Mouse (Mus musculus) midbrain, embryonic 12.5 days (tissue): ENCODE results near the gene Anapc2. TPM values are rescaled to one million over a fixed set of nuclear protein-coding genes. Genes with fewer than 3 reads are reported as not detected.

Experiments used
- ATAC-seq: fragments of 200-750 bp; cut with Nextera tagmentation; 2 replicates; pipeline ENCODE4 v1.8.0; 2017; ENCODE audit warnings: low read depth, moderate TSS enrichment, moderate library complexity; ENCODE audit not compliant: low FRiP score
- H3K27ac ChIP-seq: fragments of 300-500 bp; sonication (generic); replicated peaks from 2 replicates; pipeline ENCODE4 v1.5.1; 2016; ENCODE audit warnings: mild to moderate bottlenecking
- H3K27me3 ChIP-seq: fragments of 300-500 bp; sonication (generic); 2 replicates; pipeline ENCODE4 v1.6.1; 2016; ENCODE audit warnings: mild to moderate bottlenecking
- H3K36me3 ChIP-seq: fragments of 300-500 bp; sonication (generic); 2 replicates; pipeline ENCODE4 v1.6.1; 2016
- H3K4me1 ChIP-seq: fragments of 300-500 bp; sonication (generic); 2 replicates; pipeline ENCODE4 v1.6.1; 2016
- H3K4me2 ChIP-seq: fragments of 300-500 bp; sonication (generic); replicated peaks from 2 replicates; pipeline ENCODE4 v1.6.1; 2016; ENCODE audit warnings: mild to moderate bottlenecking, moderate library complexity
- H3K4me3 ChIP-seq: fragments of 300-500 bp; sonication (generic); 2 replicates; pipeline ENCODE4 v1.5.1; 2016; ENCODE audit warnings: mild to moderate bottlenecking
- H3K9ac ChIP-seq: fragments of 300-500 bp; sonication (generic); replicated peaks from 2 replicates; pipeline ENCODE4 v1.6.1; 2016; ENCODE audit warnings: mild to moderate bottlenecking, moderate library complexity
- H3K9me3 ChIP-seq: fragments of 300-500 bp; sonication (generic); 2 replicates; pipeline ENCODE4 v1.6.1; 2016; ENCODE audit warnings: mild to moderate bottlenecking
- WGBS: fragments of 180-500 bp; shearing (Covaris S2); methylation state at CpG from one replicate; pipeline ENCODE4 v1.1.7; 2016; 5-methylcytosine and 5-hydroxymethylcytosine counted together
- polyA plus RNA-seq: library from polyadenylated mRNA; unstranded; fragments of >200 nt; fragmentation: Nextera tagmentation; extraction: Ambion mirVana; gene quantifications from 2 replicates; pipeline ENCODE4 v1.2.1, GENCODE M21; 2016

Gene Anapc2
- polyA plus RNA-seq, 1 experiment from 2014 or later, result 144 TPM

GRCm38 (mm10) chr2:25230581-25230980 is 41.7 kb upstream of the Anapc2 start:
- H3K9me3 ChIP-seq, result no peaks in the 10 kb centered on the region
- H3K9ac ChIP-seq, result no peak overlapping the region
- H3K4me3 ChIP-seq, result no peak overlapping the region
- whole genome bisulfite sequencing, result 85% methylated on average over 7 of the region's 7 CpGs
- no peaks in the 10 kb centered on the region for H3K36me3 ChIP-seq
- no peak overlapping the region for H3K27ac ChIP-seq
- H3K4me1 ChIP-seq, result peaks cover 7% of the 10 kb centered on the region
- H3K4me2 ChIP-seq, result no peak overlapping the region
- no peak for ATAC-seq
- H3K27me3 ChIP-seq, result peaks cover 21% of the 10 kb centered on the region

- ATAC-seq, result no peak
- Histone ChIP-seq H3K4me3 (no peak overlapping the region), H3K27ac (no peak overlapping the region), H3K9ac (no peak overlapping the region), H3K4me1 (peaks cover 4% of the 10 kb centered on the region; the same call in 1 of the 2 replicates), H3K27me3 (peaks cover 21% of the 10 kb centered on the region), H3K9me3 (no peaks in the 10 kb centered on the region), H3K4me2 (no peak overlapping the region), H3K36me3 (no peaks in the 10 kb centered on the region)
- 50% methylated on average over 12 of the region's 12 CpGs for WGBS
Measured at GRCm38 (mm10) chr2:25231038-25231437, 41.2 kb upstream of the Anapc2 start.

GRCm38 (mm10) chr2:25233421-25233820 is 38.9 kb upstream of the Anapc2 start:
- H3K36me3 ChIP-seq, result no peaks in the 10 kb centered on the region
- 77% methylated on average over 4 of the region's 4 CpGs for WGBS
- no peak overlapping the region for H3K27ac ChIP-seq
- H3K4me3 ChIP-seq, result no peak overlapping the region
- no peak overlapping the region for H3K9ac ChIP-seq
- H3K27me3 ChIP-seq, result peaks cover 21% of the 10 kb centered on the region
- H3K9me3 ChIP-seq, result no peaks in the 10 kb centered on the region
- no peak for ATAC-seq
- H3K4me1 ChIP-seq, result peaks cover 4% of the 10 kb centered on the region; the same call in 1 of the 2 replicates
- no peak overlapping the region for H3K4me2 ChIP-seq

- WGBS, result 84% methylated on average over 3 of the region's 3 CpGs
- no peaks in the 10 kb centered on the region for H3K9me3 ChIP-seq
- no peaks in the 10 kb centered on the region for H3K36me3 ChIP-seq
- ATAC-seq, result no peak
- no peak within 1 kb of the TSS for H3K9ac ChIP-seq
- H3K27ac ChIP-seq, result no peak within 1 kb of the TSS
- H3K27me3 ChIP-seq, result peaks cover 24% of the 10 kb centered on the region
- no peak within 1 kb of the TSS for H3K4me3 ChIP-seq
- no peak within 1 kb of the TSS for H3K4me2 ChIP-seq
- no peaks in the 10 kb centered on the region for H3K4me1 ChIP-seq
Measured at GRCm38 (mm10) chr2:25234050-25234449, 38.2 kb upstream of the Anapc2 start, which contains the start of gene Slc34a3. Gene Slc34a3 (minus strand): TSS chr2:25234364.

GRCm38 (mm10) chr2:25234551-25235220 is 37.6 kb upstream of the Anapc2 start:
- Histone ChIP-seq H3K9ac (no peak overlapping the region), H3K4me3 (no peak overlapping the region), H3K4me2 (no peak overlapping the region), H3K36me3 (no peaks in the 10 kb centered on the region), H3K27me3 (peaks cover 21% of the 10 kb centered on the region), H3K4me1 (no peaks in the 10 kb centered on the region), H3K9me3 (no peaks in the 10 kb centered on the region), H3K27ac (no peak overlapping the region)
- WGBS, result 71% methylated on average over 5 of the region's 5 CpGs
- no peak for ATAC-seq

- no peak within 1 kb of the TSS for H3K4me3 ChIP-seq
- no peaks in the 10 kb centered on the region for H3K9me3 ChIP-seq
- peaks cover 14% of the 10 kb centered on the region for H3K4me1 ChIP-seq
- 41% methylated on average over 8 of the region's 8 CpGs for WGBS
- H3K27ac ChIP-seq, result no peak within 1 kb of the TSS
- H3K4me2 ChIP-seq, result no peak within 1 kb of the TSS
- peaks cover 18% of the 10 kb centered on the region for H3K27me3 ChIP-seq
- H3K9ac ChIP-seq, result no peak within 1 kb of the TSS
- H3K36me3 ChIP-seq, result no peaks in the 10 kb centered on the region
- no peak for ATAC-seq
Measured at GRCm38 (mm10) chr2:25236614-25237013, 35.7 kb upstream of the Anapc2 start, which contains the start of gene Rnf224. Gene Rnf224 (minus strand): TSS chr2:25236787.

GRCm38 (mm10) chr2:25237522-25237921 is 34.8 kb upstream of the Anapc2 start:
- H3K27ac ChIP-seq, result no peak overlapping the region
- H3K9me3 ChIP-seq, result no peaks in the 10 kb centered on the region
- no peak for ATAC-seq
- 74% methylated on average over 4 of the region's 4 CpGs for WGBS
- H3K9ac ChIP-seq, result no peak overlapping the region
- peaks cover 23% of the 10 kb centered on the region for H3K27me3 ChIP-seq
- no peak overlapping the region for H3K4me3 ChIP-seq
- H3K36me3 ChIP-seq, result no peaks in the 10 kb centered on the region
- peaks cover 23% of the 10 kb centered on the region for H3K4me1 ChIP-seq
- H3K4me2 ChIP-seq, result no peak overlapping the region

GRCm38 (mm10) chr2:25238106-25238505 is 34.2 kb upstream of the Anapc2 start:
- no peaks in the 10 kb centered on the region for H3K9me3 ChIP-seq
- H3K4me3 ChIP-seq, result no peak overlapping the region
- H3K27ac ChIP-seq, result no peak overlapping the region
- H3K36me3 ChIP-seq, result no peaks in the 10 kb centered on the region
- no peak overlapping the region for H3K4me2 ChIP-seq
- no peak overlapping the region for H3K9ac ChIP-seq
- H3K27me3 ChIP-seq, result peaks cover 28% of the 10 kb centered on the region
- no peak for ATAC-seq
- peaks cover 29% of the 10 kb centered on the region for H3K4me1 ChIP-seq

- ATAC-seq, result no peak
- WGBS, result 93% methylated on average over 3 of the region's 3 CpGs
- Histone ChIP-seq H3K36me3 (0 out of 2 replicates have a peak, but pooled peaks cover 3% of the 10 kb centered on the region), H3K9ac (no peak overlapping the region), H3K4me1 (peaks cover 30% of the 10 kb centered on the region), H3K4me3 (no peak overlapping the region), H3K9me3 (no peaks in the 10 kb centered on the region), H3K4me2 (no peak overlapping the region), H3K27me3 (peaks cover 37% of the 10 kb centered on the region), H3K27ac (no peak overlapping the region)
Measured at GRCm38 (mm10) chr2:25239766-25240165, 32.5 kb upstream of the Anapc2 start.

- 46% methylated on average over 8 of the region's 8 CpGs for WGBS
- Histone ChIP-seq H3K27me3 (peaks cover 37% of the 10 kb centered on the region), H3K4me2 (peak overlapping the region; percentile 94), H3K9me3 (no peaks in the 10 kb centered on the region), H3K27ac (peak overlapping the region; percentile 42; the same call in 1 of the 2 replicates), H3K9ac (no peak overlapping the region), H3K4me3 (peak overlapping the region; percentile 68), H3K36me3 (0 out of 2 replicates have a peak, but pooled peaks cover 8% of the 10 kb centered on the region), H3K4me1 (peaks cover 30% of the 10 kb centered on the region)
- peak; percentile 16; the same call in 1 of the 2 replicates for ATAC-seq
Measured at GRCm38 (mm10) chr2:25240310-25240709, 32.0 kb upstream of the Anapc2 start.

- H3K9me3 ChIP-seq, result no peaks in the 10 kb centered on the region
- peaks cover 13% of the 10 kb centered on the region; the same call in 1 of the 2 replicates for H3K36me3 ChIP-seq
- WGBS, result 1% methylated on average over 29 of the region's 29 CpGs
- peak overlapping the region; percentile 42; the same call in 1 of the 2 replicates for H3K27ac ChIP-seq
- peak overlapping the region; percentile 68 for H3K4me3 ChIP-seq
- peak overlapping the region; percentile 94 for H3K4me2 ChIP-seq
- H3K4me1 ChIP-seq, result peaks cover 30% of the 10 kb centered on the region
- peaks cover 37% of the 10 kb centered on the region for H3K27me3 ChIP-seq
- peak overlapping the region; percentile 37; the same call in 1 of the 2 replicates for H3K9ac ChIP-seq
- ATAC-seq, result peak; percentile 75
Measured at GRCm38 (mm10) chr2:25240723-25241437, 31.4 kb upstream of the Anapc2 start.

- Histone ChIP-seq H3K9ac (no peak overlapping the region), H3K4me3 (peak overlapping the region; percentile 68), H3K4me1 (peaks cover 30% of the 10 kb centered on the region), H3K9me3 (no peaks in the 10 kb centered on the region), H3K27ac (0 out of 2 replicates have a peak overlapping the region, but pooled peaks have one; percentile 42), H3K36me3 (peaks cover 18% of the 10 kb centered on the region; the same call in 1 of the 2 replicates), H3K27me3 (peaks cover 37% of the 10 kb centered on the region), H3K4me2 (peak overlapping the region; percentile 94)
- 22% methylated on average over 6 of the region's 6 CpGs for whole genome bisulfite sequencing
- ATAC-seq, result peak; percentile 38
Measured at GRCm38 (mm10) chr2:25241438-25241775, 30.9 kb upstream of the Anapc2 start.
